Mouse (Mus musculus): ENCODE measurements around the gene Cyp2d11. TPM values are rescaled to one million over a fixed set of nuclear protein-coding genes. Genes with fewer than 3 reads are reported as not detected.

Gene Cyp2d11
- polyA plus RNA-seq, 1 experiment from 2014 or later, result not detected

- no peak for DNase-seq (ENCODE audit: low spot score)
- TF ChIP-seq CTCF (IDR thresholded peaks at IDR 0.05; ENCODE audit: low read depth) (no peak), EP300 (optimal IDR thresholded peaks at IDR 0.05) (no peak)
- no peak for ATAC-seq (ENCODE audit: low FRiP score, low TSS enrichment)
Measured at GRCm38 (mm10) chr15:82433137-82433536, 39.3 kb upstream of the Cyp2d11 start, which contains the start of gene Cyp2d9. Cyp2d9 (plus strand) TSS chr15:82433437.

GRCm38 (mm10) chr15:82423471-82423870 lies 29.6 kb upstream of the Cyp2d11 start:
- WGBS, result 76% methylated on average over 3 of the region's 3 CpGs

More at GRCm38 (mm10) chr15:82433137-82433536, 39.3 kb upstream of the Cyp2d11 start, which contains the start of gene Cyp2d9:
- Histone ChIP-seq H3K4me2 (replicated peaks; ENCODE audit: low read depth) (no peak within 1 kb of the TSS), H3K27ac (replicated peaks) (no peak within 1 kb of the TSS), H3K4me3 (ENCODE audit: low read depth, low read length) (no peak within 1 kb of the TSS), H3K9ac (ENCODE audit: low read length) (no peak within 1 kb of the TSS), H3K27me3 (ENCODE audit: control insufficient read depth, insufficient read depth, low read length) (no peaks in the 10 kb centered on the region), H3K4me1 (replicated peaks; ENCODE audit: control insufficient read depth, insufficient read depth) (no peaks in the 10 kb centered on the region), H3K36me3 (ENCODE audit: control insufficient read depth, insufficient read depth, low read length) (no peaks in the 10 kb centered on the region), H3K9me3 (ENCODE audit: control insufficient read depth, low read length) (no peaks in the 10 kb centered on the region)

GRCm38 (mm10) chr15:82422935-82423334 lies 29.1 kb upstream of the Cyp2d11 start:
- TF ChIP-seq CTCF (IDR thresholded peaks at IDR 0.05; ENCODE audit: low read depth), result no peak
- no peak for TF ChIP-seq EP300 (optimal IDR thresholded peaks at IDR 0.05)
- Histone ChIP-seq H3K4me2 (replicated peaks; ENCODE audit: low read depth) (no peak overlapping the region), H3K9me3 (ENCODE audit: control insufficient read depth, low read length) (no peaks in the 10 kb centered on the region), H3K36me3 (ENCODE audit: control insufficient read depth, insufficient read depth, low read length) (no peaks in the 10 kb centered on the region), H3K4me1 (replicated peaks; ENCODE audit: control insufficient read depth, insufficient read depth) (no peaks in the 10 kb centered on the region), H3K9ac (ENCODE audit: low read length) (no peak overlapping the region), H3K4me3 (ENCODE audit: low read depth, low read length) (no peak overlapping the region), H3K27ac (replicated peaks) (no peak overlapping the region), H3K27me3 (ENCODE audit: control insufficient read depth, insufficient read depth, low read length) (no peaks in the 10 kb centered on the region)
- ATAC-seq (ENCODE audit: low FRiP score, low TSS enrichment) (no peak), DNase-seq (ENCODE audit: low spot score) (no peak)
- WGBS, result 73% methylated on average over 4 of the region's 4 CpGs

More at GRCm38 (mm10) chr15:82423471-82423870, 29.6 kb upstream of the Cyp2d11 start:
- no peaks in the 10 kb centered on the region for H3K27me3 ChIP-seq (ENCODE audit: control insufficient read depth, insufficient read depth, low read length)
- no peaks in the 10 kb centered on the region for H3K36me3 ChIP-seq (ENCODE audit: control insufficient read depth, insufficient read depth, low read length)
- no peak overlapping the region for H3K27ac ChIP-seq (replicated peaks)
- no peaks in the 10 kb centered on the region for H3K9me3 ChIP-seq (ENCODE audit: control insufficient read depth, low read length)
- H3K4me1 ChIP-seq (replicated peaks; ENCODE audit: control insufficient read depth, insufficient read depth), result no peaks in the 10 kb centered on the region
- DNase-seq (ENCODE audit: low spot score) (no peak), ATAC-seq (ENCODE audit: low FRiP score, low TSS enrichment) (no peak)
- TF ChIP-seq EP300 (optimal IDR thresholded peaks at IDR 0.05), result no peak
- no peak for TF ChIP-seq CTCF (IDR thresholded peaks at IDR 0.05; ENCODE audit: low read depth)
- H3K4me2 ChIP-seq (replicated peaks; ENCODE audit: low read depth), result no peak overlapping the region
- no peak overlapping the region for H3K4me3 ChIP-seq (ENCODE audit: low read depth, low read length)
- H3K9ac ChIP-seq (ENCODE audit: low read length), result no peak overlapping the region

- TF ChIP-seq EP300 (optimal IDR thresholded peaks at IDR 0.05), result no peak
- TF ChIP-seq CTCF (IDR thresholded peaks at IDR 0.05; ENCODE audit: low read depth), result no peak
- H3K4me1 ChIP-seq (replicated peaks; ENCODE audit: control insufficient read depth, insufficient read depth), result no peaks in the 10 kb centered on the region
- no peaks in the 10 kb centered on the region for H3K9me3 ChIP-seq (ENCODE audit: control insufficient read depth, low read length)
- no peak for ATAC-seq (ENCODE audit: low FRiP score, low TSS enrichment)
- H3K36me3 ChIP-seq (ENCODE audit: control insufficient read depth, insufficient read depth, low read length), result no peaks in the 10 kb centered on the region
- H3K9ac ChIP-seq (ENCODE audit: low read length), result no peak overlapping the region
- no peak overlapping the region for H3K27ac ChIP-seq (replicated peaks)
- no peaks in the 10 kb centered on the region for H3K27me3 ChIP-seq (ENCODE audit: control insufficient read depth, insufficient read depth, low read length)
- no peak overlapping the region for H3K4me3 ChIP-seq (ENCODE audit: low read depth, low read length)
- DNase-seq (ENCODE audit: low spot score), result no peak
- 61% methylated on average over 1 of the region's 1 CpGs for WGBS
- no peak overlapping the region for H3K4me2 ChIP-seq (replicated peaks; ENCODE audit: low read depth)
Measured at GRCm38 (mm10) chr15:82418616-82419015, 24.8 kb upstream of the Cyp2d11 start.

GRCm38 (mm10) chr15:82416797-82417789 lies 23.3 kb upstream of the Cyp2d11 start:
- TF ChIP-seq EP300 (optimal IDR thresholded peaks at IDR 0.05), result no peak
- peak; percentile 93 for TF ChIP-seq CTCF (IDR thresholded peaks at IDR 0.05; ENCODE audit: low read depth)
- 27% methylated on average over 16 of the region's 16 CpGs for WGBS
- peak; percentile 86 for DNase-seq (ENCODE audit: low spot score)
- H3K27me3 ChIP-seq (ENCODE audit: control insufficient read depth, insufficient read depth, low read length), result no peaks in the 10 kb centered on the region
- H3K9ac ChIP-seq (ENCODE audit: low read length), result peak overlapping the region; percentile 45; the same call in 1 of the 2 replicates
- 0 out of 2 replicates have a peak overlapping the region, but pooled peaks have one; percentile 20 for H3K4me2 ChIP-seq (replicated peaks; ENCODE audit: low read depth)
- ATAC-seq (ENCODE audit: low FRiP score, low TSS enrichment), result peak; percentile 97
- H3K4me1 ChIP-seq (replicated peaks; ENCODE audit: control insufficient read depth, insufficient read depth), result no peaks in the 10 kb centered on the region
- H3K36me3 ChIP-seq (ENCODE audit: control insufficient read depth, insufficient read depth, low read length), result no peaks in the 10 kb centered on the region
- peak overlapping the region; percentile 40; the same call in 1 of the 2 replicates for H3K27ac ChIP-seq (replicated peaks)
- H3K4me3 ChIP-seq (ENCODE audit: low read depth, low read length), result no peak overlapping the region
- H3K9me3 ChIP-seq (ENCODE audit: control insufficient read depth, low read length), result no peaks in the 10 kb centered on the region

GRCm38 (mm10) chr15:82407536-82407935 lies 13.7 kb upstream of the Cyp2d11 start:
- no peak overlapping the region for H3K9ac ChIP-seq (ENCODE audit: low read length)
- no peaks in the 10 kb centered on the region for H3K9me3 ChIP-seq (ENCODE audit: control insufficient read depth, low read length)
- H3K27ac ChIP-seq (replicated peaks), result no peak overlapping the region
- no peak for DNase-seq (ENCODE audit: low spot score)
- H3K4me3 ChIP-seq (ENCODE audit: low read depth, low read length), result no peak overlapping the region
- 80% methylated on average over 4 of the region's 4 CpGs for WGBS
- no peaks in the 10 kb centered on the region for H3K36me3 ChIP-seq (ENCODE audit: control insufficient read depth, insufficient read depth, low read length)
- no peak for TF ChIP-seq EP300 (optimal IDR thresholded peaks at IDR 0.05)
- no peak for TF ChIP-seq CTCF (IDR thresholded peaks at IDR 0.05; ENCODE audit: low read depth)
- no peak for ATAC-seq (ENCODE audit: low FRiP score, low TSS enrichment)
- no peaks in the 10 kb centered on the region for H3K27me3 ChIP-seq (ENCODE audit: control insufficient read depth, insufficient read depth, low read length)
- H3K4me2 ChIP-seq (replicated peaks; ENCODE audit: low read depth), result no peak overlapping the region
- no peaks in the 10 kb centered on the region for H3K4me1 ChIP-seq (replicated peaks; ENCODE audit: control insufficient read depth, insufficient read depth)

All from stomach, postnatal 0 days (tissue).